Mouse (Mus musculus): ENCODE results near the gene Meis3.

Gene Meis3

GRCm38 (mm10) chr7:16174597-16175541 is at the start of gene Meis3:
TSS of gene Meis3 (plus strand) at chr7:16175090.
- peak; percentile 83 to 87 for DNase-seq (ENCODE audit: low spot score in 2 of 2)

- no peak for DNase-seq (ENCODE audit: low spot score in 2 of 2)
Measured at GRCm38 (mm10) chr7:16125829-16126228, 49.1 kb upstream of the Meis3 start.

GRCm38 (mm10) chr7:16128344-16128743 is 46.5 kb upstream of the Meis3 start:
- DNase-seq (ENCODE audit: low spot score in 2 of 2) = peak in 1 of 2 experiments; percentile 73

- peak in 1 of 2 experiments; percentile 65 for DNase-seq (ENCODE audit: low spot score in 2 of 2)
Measured at GRCm38 (mm10) chr7:16128899-16129298, 46.0 kb upstream of the Meis3 start.

- peak; percentile 94 to 97 for DNase-seq (ENCODE audit: low spot score in 2 of 2)
Measured at GRCm38 (mm10) chr7:16129421-16129845, 45.5 kb upstream of the Meis3 start, which contains the start of gene Slc8a2. TSS of gene Slc8a2 (plus strand) at chr7:16129826.

DNA sequence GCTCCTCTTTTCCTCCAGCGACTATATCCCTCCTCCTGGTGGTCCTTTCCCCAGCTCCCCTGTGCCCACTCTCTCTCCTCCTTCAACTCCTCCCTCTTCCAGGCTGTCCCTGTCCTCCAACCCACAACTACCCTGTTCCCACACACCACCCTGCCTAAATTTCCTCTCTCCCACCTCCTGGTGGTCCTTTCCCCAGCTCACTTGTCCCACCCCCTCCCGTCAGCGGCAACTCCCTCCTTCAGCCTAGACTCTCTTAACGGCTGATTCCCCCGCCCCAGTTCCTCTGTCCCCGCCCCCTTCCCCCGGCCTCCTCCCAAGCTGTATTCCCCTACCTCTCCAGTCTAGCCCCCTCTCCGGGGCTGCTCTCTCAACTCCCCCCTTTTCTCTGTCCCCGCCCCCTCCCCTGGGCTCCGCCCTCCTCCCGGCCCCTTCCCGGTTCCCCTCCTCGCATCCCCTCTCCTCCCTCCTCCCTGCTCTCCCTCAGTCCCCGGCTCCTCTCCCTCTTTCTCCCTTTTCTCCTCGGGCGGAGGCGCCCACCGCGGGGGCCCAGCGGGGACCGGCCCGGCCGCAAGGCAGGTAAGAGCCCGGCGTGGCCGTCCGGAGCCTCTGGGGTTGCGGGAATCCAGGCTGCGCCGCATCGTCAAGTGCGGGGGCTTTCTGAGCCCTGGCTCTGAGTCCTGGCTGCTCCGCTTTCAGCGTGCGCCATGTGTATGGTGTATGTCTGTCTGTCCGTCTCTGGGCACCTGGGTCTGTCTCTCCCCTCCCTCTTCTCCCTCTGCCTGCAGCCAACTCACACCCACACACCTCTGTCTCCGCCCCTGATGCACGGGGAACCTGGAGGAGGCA is 44.8 kb upstream of the Meis3 start:
- peak; percentile 88 to 89 for DNase-seq (ENCODE audit: low spot score in 2 of 2)

- peak in 1 of 2 experiments; percentile 67 for DNase-seq (ENCODE audit: low spot score in 2 of 2)
Measured at GRCm38 (mm10) chr7:16130956-16131634, 43.8 kb upstream of the Meis3 start.

- peak in 1 of 2 experiments; percentile 70 for DNase-seq (ENCODE audit: low spot score in 2 of 2)
Measured at GRCm38 (mm10) chr7:16132161-16132581, 42.7 kb upstream of the Meis3 start.

- DNase-seq (ENCODE audit: low spot score in 2 of 2) = no peak
Measured at GRCm38 (mm10) chr7:16132926-16133325, 42.0 kb upstream of the Meis3 start.

- no peak for DNase-seq (ENCODE audit: low spot score in 2 of 2)
Measured at GRCm38 (mm10) chr7:16133691-16134090, 41.2 kb upstream of the Meis3 start.

- DNase-seq (ENCODE audit: low spot score in 2 of 2) = peak; percentile 65 to 74
Measured at GRCm38 (mm10) chr7:16134951-16135392, 39.9 kb upstream of the Meis3 start.

- DNase-seq (ENCODE audit: low spot score in 2 of 2) = peak; percentile 82 to 85
Measured at GRCm38 (mm10) chr7:16146489-16147410, 28.1 kb upstream of the Meis3 start.

DNA sequence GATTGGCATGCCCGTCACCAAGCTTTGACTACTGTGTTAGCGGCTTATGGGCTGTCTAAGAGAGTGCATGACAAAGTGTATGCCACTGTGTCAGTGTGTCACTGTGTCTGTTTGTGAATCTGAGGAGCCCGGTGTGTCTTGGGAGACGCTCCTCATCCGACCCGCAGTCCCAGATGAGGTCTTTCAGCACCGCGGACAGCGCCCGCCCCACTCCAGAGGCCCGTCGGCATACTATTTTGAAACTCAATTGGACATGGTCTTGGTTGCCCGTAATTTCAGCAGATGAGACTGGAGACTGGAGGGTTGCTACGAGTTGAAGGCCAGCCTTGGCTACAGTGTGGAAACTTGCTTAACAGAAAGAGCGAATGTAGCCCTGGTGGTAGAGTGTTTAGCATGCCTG is 27.2 kb upstream of the Meis3 start:
- DNase-seq (ENCODE audit: low spot score in 2 of 2) = peak in 1 of 2 experiments; percentile 53

DNA sequence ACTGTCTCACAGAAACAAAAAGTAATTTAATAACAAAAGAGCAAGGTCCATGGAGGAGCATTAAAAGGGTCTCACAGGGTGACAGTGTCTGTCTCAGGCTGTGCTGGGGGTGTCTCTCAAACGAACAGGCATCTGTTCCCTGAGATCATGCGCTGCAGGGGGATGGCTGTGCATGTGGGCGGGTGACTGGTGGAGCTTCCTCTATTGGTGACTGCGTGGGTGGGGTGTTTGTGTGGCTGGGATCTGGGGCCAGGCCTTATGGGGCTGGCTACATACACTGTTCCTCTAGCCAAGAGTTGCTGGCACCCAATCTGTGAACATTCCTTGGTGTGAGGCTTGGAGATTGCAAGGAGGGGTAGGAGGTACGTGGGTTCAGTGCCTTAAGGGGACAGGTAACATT is 25.6 kb upstream of the Meis3 start:
- DNase-seq (ENCODE audit: low spot score in 2 of 2) = peak; percentile 82 to 91

GRCm38 (mm10) chr7:16150191-16151145 is 24.4 kb upstream of the Meis3 start:
- DNase-seq (ENCODE audit: low spot score in 2 of 2) = no peak

GRCm38 (mm10) chr7:16153522-16153921 is 21.4 kb upstream of the Meis3 start:
- peak; percentile 78 to 81 for DNase-seq (ENCODE audit: low spot score in 2 of 2)

DNA sequence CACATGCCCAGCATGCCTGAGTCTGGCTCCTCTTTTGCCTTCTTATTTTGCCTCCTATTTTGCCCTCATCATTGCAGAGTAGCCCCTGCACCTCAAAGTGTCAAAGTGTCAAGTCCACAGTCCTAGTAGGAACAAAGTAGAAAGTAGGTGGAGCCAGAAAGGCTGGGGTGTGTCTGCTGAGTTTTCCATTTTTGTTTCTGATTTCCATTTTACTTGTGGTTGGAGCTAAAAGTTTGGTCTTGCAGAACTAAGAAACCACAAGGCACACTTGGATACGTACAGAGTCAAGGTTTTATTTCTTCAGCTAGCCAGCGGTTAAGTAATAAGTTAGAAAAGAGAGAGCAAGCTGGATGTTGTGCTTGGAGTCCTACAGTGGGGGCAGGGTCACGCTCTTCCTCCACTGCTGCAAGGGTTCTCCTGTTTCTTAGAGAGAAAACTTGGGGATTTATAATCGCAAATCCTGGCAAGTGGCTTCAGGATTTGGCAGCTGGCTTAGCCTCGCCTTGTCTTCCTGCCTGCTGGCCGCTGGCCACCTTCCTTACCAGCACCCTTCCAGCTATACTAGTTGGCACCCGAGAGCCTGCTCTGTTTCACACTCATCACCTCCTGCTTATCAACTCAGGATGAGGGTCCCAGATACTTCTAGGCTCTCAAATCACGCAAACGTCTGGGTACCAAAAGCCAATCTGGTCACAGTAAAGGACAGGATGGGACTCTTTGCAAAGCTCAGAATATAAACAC is 19.6 kb upstream of the Meis3 start:
- peak; percentile 81 to 83 for DNase-seq (ENCODE audit: low spot score in 2 of 2)

DNA sequence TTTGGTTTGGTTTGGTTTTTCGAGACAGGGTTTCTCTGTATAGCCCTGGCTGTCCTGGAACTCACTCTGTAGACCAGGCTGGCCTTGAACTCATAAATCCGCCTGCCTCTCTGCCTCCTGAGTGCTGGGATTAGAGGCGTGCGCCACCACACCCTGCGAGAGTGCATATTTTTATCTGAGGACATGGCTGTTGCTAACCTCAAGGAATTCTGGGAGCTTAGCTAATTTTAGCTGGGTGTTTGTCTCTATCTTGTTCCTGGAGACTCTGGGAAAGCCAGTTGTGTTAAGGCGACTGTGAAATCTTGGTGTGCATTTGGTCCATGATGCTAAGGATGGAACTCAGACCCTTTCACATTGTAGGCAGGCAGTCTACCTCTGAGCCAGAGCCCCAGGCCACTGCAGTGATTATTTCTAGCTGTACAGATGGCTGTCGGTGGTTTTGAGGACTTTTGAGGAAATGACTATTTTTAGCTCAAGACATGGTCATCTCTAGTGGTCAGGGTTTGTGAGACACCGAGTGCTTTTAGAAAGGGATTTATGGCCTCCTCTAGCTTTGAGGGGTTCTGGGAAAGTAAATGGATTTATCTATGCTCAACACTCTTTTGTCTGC is 18.7 kb upstream of the Meis3 start:
- DNase-seq (ENCODE audit: low spot score in 2 of 2) = no peak
